Comparison of ENCODE assay signal across 11 mouse cellular contexts in the genomic region with DNA sequence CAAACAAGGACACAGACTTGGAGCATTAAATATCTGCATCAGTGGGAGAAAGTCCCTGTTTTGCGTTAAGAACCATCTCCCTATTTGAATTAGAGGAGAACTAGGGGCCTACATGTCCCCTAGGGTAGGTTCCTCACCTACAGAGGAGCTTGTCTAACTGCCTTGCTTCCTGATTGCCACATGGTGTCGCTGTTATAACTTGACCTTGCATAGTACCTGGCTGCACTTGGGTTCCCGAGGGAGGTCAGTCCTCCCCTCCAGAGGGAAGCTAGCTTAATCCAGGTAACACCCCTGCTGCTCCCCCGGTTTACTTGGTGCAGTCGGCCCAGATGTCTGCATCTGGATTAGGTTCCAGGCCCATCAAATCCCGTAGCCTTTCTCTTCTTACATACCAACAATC. TPM values are rescaled to one million over a fixed set of nuclear protein-coding genes. Genes with fewer than 3 reads are reported as not detected.
DNase-seq lines count a peak whose midpoint lies in the region; ATAC-seq and TF ChIP-seq lines count a peak whose summit lies in the region.
"Had no signal": no experiment of that assay in that cellular context is flagged by ENCODE, and none has a peak within 500 bp of the region (broad histone marks: within the 10 kb centered on the region; RNA-seq: fewer than 3 reads in every experiment).

No protein-coding gene starts in this region.

- no peaks in the 10 kb centered on the region for H3K4me1 ChIP-seq in hindbrain, embryonic 11.5 days (replicated peaks; ENCODE audit: control insufficient read depth, insufficient read depth, low read length)
- H3K4me1 ChIP-seq in hindbrain, embryonic 14.5 days (replicated peaks; ENCODE audit: control insufficient read depth, insufficient read depth, low read length) = no peaks in the 10 kb centered on the region
- H3K4me1 ChIP-seq in CH12.LX (ENCODE audit: control insufficient read depth in 1 of 2, insufficient read depth in 2 of 2) = no peaks in the 10 kb centered on the region
- H3K4me1 ChIP-seq in cortical plate, adult 2 months (ENCODE audit: control insufficient read depth, insufficient read depth, low read length) = peaks cover 3% of the 10 kb centered on the region; the same call in 1 of the 2 replicates
- H3K4me1 ChIP-seq: liver, embryonic 15.5 days had no signal

- dilution Hi-C loops in CH12.LX (cut with MboI; ENCODE audit: extremely low pct_ligation_motif_present, extremely low pct_unique_long_range_greater_than_20kb, low sequenced_read_pairs) = no loop called here

- peak; percentile 20 for DNase-seq in hindbrain, embryonic 11.5 days (ENCODE audit: low spot score)
- no peak for DNase-seq in hindbrain, embryonic 14.5 days (ENCODE audit: low spot score)
- peak; percentile 9 for DNase-seq in CH12.LX (ENCODE audit: extremely low read depth)
- DNase-seq in neural tube, embryonic 10.5 days (ENCODE audit: extremely low spot score, low spot score) = no peak
- no peak for DNase-seq in layer of hippocampus, postnatal 14 days (ENCODE audit: low spot score in 2 of 2)
- DNase-seq: adrenal gland, adult 8-10 months; right cerebral cortex, postnatal 25 days had no signal

- no peak overlapping the region for H3K27ac ChIP-seq in hindbrain, embryonic 11.5 days (ENCODE audit: low read depth, low read length)
- no peak overlapping the region for H3K27ac ChIP-seq in hindbrain, embryonic 14.5 days
- no peak overlapping the region for H3K27ac ChIP-seq in CH12.LX (ENCODE audit: insufficient read depth, low read depth)
- H3K27ac ChIP-seq in cortical plate, adult 2 months (ENCODE audit: insufficient read depth, low read length) = no peak overlapping the region
- H3K27ac ChIP-seq: liver, embryonic 15.5 days had no signal

- in situ Hi-C loops in CH12.LX (cut with MboI; ENCODE audit: low pct_ligation_motif_present, low pct_unique_long_range_greater_than_20kb, low sequenced_read_pairs) = no loop called here

- 23% methylated on average over 6 of the region's 6 CpGs for WGBS in hindbrain, embryonic 11.5 days
- 32% methylated on average over 6 of the region's 6 CpGs for WGBS in hindbrain, embryonic 14.5 days

- no peaks in the 10 kb centered on the region for H3K79me2 ChIP-seq in CH12.LX (replicated peaks; ENCODE audit: control insufficient read depth, extremely low read depth, insufficient read depth, poor library complexity, severe bottlenecking)

- H3K4me3 ChIP-seq in hindbrain, embryonic 11.5 days (ENCODE audit: low read depth, low read length) = no peak overlapping the region
- no peak overlapping the region for H3K4me3 ChIP-seq in hindbrain, embryonic 14.5 days (replicated peaks; ENCODE audit: low read length)
- H3K4me3 ChIP-seq in CH12.LX (replicated peaks in 1 of 3; ENCODE audit: low read depth in 2 of 3, low read length in 2 of 3, poor library complexity in 1 of 3) = no peak overlapping the region
- H3K4me3 ChIP-seq in cortical plate, adult 2 months (ENCODE audit: insufficient read depth, low read length) = no peak overlapping the region
- H3K4me3 ChIP-seq: liver, embryonic 15.5 days had no signal

- peak; percentile 68; a peak in 3 of 4 replicates for TF ChIP-seq CTCF in CH12.LX (conservative IDR thresholded peaks at IDR 0.05 in 1 of 2, IDR thresholded peaks at IDR 0.05 in 1 of 2; ENCODE audit: low read depth in 2 of 2, low read length in 2 of 2)
- TF ChIP-seq CTCF in cortical plate, adult 2 months (IDR thresholded peaks at IDR 0.05; ENCODE audit: extremely low read depth, insufficient read depth, low read length) = peak; percentile 53

- peak; percentile 31 for TF ChIP-seq RAD21 in CH12.LX (IDR thresholded peaks at IDR 0.05; ENCODE audit: low read depth, low read length)

- no peak for TF ChIP-seq EP300 in CH12.LX (IDR thresholded peaks at IDR 0.05; ENCODE audit: low read length)

- ATAC-seq in hindbrain, embryonic 11.5 days (ENCODE audit: low FRiP score) = no peak
- no peak for ATAC-seq in hindbrain, embryonic 14.5 days (ENCODE audit: low FRiP score)
- peak; percentile 88 for ATAC-seq in megakaryocyte progenitor cell, adult 5-6 weeks (replicated peaks; ENCODE audit: poor library complexity)
- no peak for ATAC-seq in cerebellum, adult (ENCODE audit: insufficient number of reproducible peaks, low FRiP score, low TSS enrichment)

- no peaks in the 10 kb centered on the region for H3K9me3 ChIP-seq in hindbrain, embryonic 11.5 days (ENCODE audit: control insufficient read depth, low read length)
- no peaks in the 10 kb centered on the region for H3K9me3 ChIP-seq in hindbrain, embryonic 14.5 days (ENCODE audit: control insufficient read depth, low read length)
- H3K9me3 ChIP-seq in CH12.LX (replicated peaks; ENCODE audit: low read length) = no peaks in the 10 kb centered on the region
- H3K9me3 ChIP-seq: liver, embryonic 15.5 days had no signal

- no peak for TF ChIP-seq POLR2A in CH12.LX (IDR thresholded peaks at IDR 0.05; ENCODE audit: low read depth, low read length)
- no peak for TF ChIP-seq POLR2A in cortical plate, adult 2 months (IDR thresholded peaks at IDR 0.05; ENCODE audit: extremely low read depth, insufficient read depth, low read length)

- H3K27me3 ChIP-seq in hindbrain, embryonic 11.5 days (ENCODE audit: control insufficient read depth, insufficient read depth, low read length) = no peaks in the 10 kb centered on the region
- no peaks in the 10 kb centered on the region for H3K27me3 ChIP-seq in hindbrain, embryonic 14.5 days (ENCODE audit: control insufficient read depth, insufficient read depth, low read length)
- peaks cover 82% of the 10 kb centered on the region for H3K27me3 ChIP-seq in CH12.LX (replicated peaks)
- H3K27me3 ChIP-seq: liver, embryonic 15.5 days had no signal

- no peaks in the 10 kb centered on the region for H3K36me3 ChIP-seq in hindbrain, embryonic 11.5 days (ENCODE audit: control insufficient read depth, insufficient read depth, low read length)
- no peaks in the 10 kb centered on the region for H3K36me3 ChIP-seq in hindbrain, embryonic 14.5 days (replicated peaks; ENCODE audit: control insufficient read depth, insufficient read depth)
- H3K36me3 ChIP-seq in CH12.LX (replicated peaks in 1 of 2; ENCODE audit: control insufficient read depth in 1 of 2, insufficient read depth in 1 of 2, low read length in 1 of 2) = no peaks in the 10 kb centered on the region
- H3K36me3 ChIP-seq: liver, embryonic 15.5 days had no signal

- no peak overlapping the region for H3K9ac ChIP-seq in hindbrain, embryonic 11.5 days (ENCODE audit: low read depth, low read length)
- no peak overlapping the region for H3K9ac ChIP-seq in hindbrain, embryonic 14.5 days
- no peak overlapping the region for H3K9ac ChIP-seq in CH12.LX (ENCODE audit: insufficient read depth, low read depth)
- H3K9ac ChIP-seq: liver, embryonic 15.5 days had no signal

- H3K4me2 ChIP-seq in hindbrain, embryonic 11.5 days (replicated peaks; ENCODE audit: low read depth, low read length) = no peak overlapping the region
- H3K4me2 ChIP-seq in hindbrain, embryonic 14.5 days (replicated peaks) = no peak overlapping the region
- H3K4me2 ChIP-seq in CH12.LX (ENCODE audit: insufficient read depth, low read depth, poor library complexity, severe bottlenecking) = no peak overlapping the region
- H3K4me2 ChIP-seq: liver, embryonic 15.5 days had no signal

TF ChIP-seq in CH12.LX, 34 proteins besides CTCF, POLR2A, EP300 and RAD21:
- TF ChIP-seq TBP (conservative IDR thresholded peaks at IDR 0.05; ENCODE audit: low read depth, low read length) (no peak), POLR2AphosphoS2 (IDR thresholded peaks at IDR 0.05; ENCODE audit: low read depth, low read length) (no peak), MAZ (IDR thresholded peaks at IDR 0.05; ENCODE audit: low read depth, low read length) (no peak), ZNF384 (IDR thresholded peaks at IDR 0.05; ENCODE audit: low read depth, low read length) (no peak), SMC3 (IDR thresholded peaks at IDR 0.05; ENCODE audit: low read depth, low read length) (peak; percentile 30; the same call in 1 of the 2 replicates)

RNA-seq across cellular contexts. Expression of gene Tacc2, which starts 27.9 kb away (rescaled TPM):
- 45.1 and 46.8 TPM in 2 replicates for polyA plus RNA-seq in hindbrain, embryonic 11.5 days (2014; fragmentation: Nextera tagmentation; extraction: Ambion mirVana)
- 58.9 and 61.6 TPM in 2 replicates for polyA plus RNA-seq in hindbrain, embryonic 14.5 days (2014; fragmentation: Nextera tagmentation; extraction: Ambion mirVana)
- 0.13 and 0.17 TPM in 2 replicates for total RNA-seq in CH12.LX (2012; rRNA removed)
- not detected in 2 replicates for total RNA-seq in CH12.LX (2014; rRNA removed)
- polyA plus RNA-seq in CH12.LX (2012; ENCODE audit: insufficient read length, low read depth) = 0.14 and 0.41 TPM in 2 replicates
- polyA plus RNA-seq in cortical plate, adult 2 months (2012; rRNA removed) = 44.6 and 49.4 TPM in 2 replicates
- 7.4 and 10.5 TPM in 2 replicates for total RNA-seq in megakaryocyte progenitor cell, adult 5-6 weeks (2015)
- 2.2 and 6.9 TPM in 2 replicates for total RNA-seq in megakaryocyte progenitor cell, adult 5-6 weeks (2017)
- 10 to 100 TPM; 86.2 to 86.5 TPM for total RNA-seq in layer of hippocampus, postnatal 14 days (2021)

RNA-seq across cellular contexts. Expression of gene Nsmce4a, which starts 32.2 kb away (rescaled TPM):
- 197 and 198 TPM in 2 replicates for polyA plus RNA-seq in hindbrain, embryonic 11.5 days (2014; fragmentation: Nextera tagmentation; extraction: Ambion mirVana)
- 96.7 and 99.6 TPM in 2 replicates for polyA plus RNA-seq in hindbrain, embryonic 14.5 days (2014; fragmentation: Nextera tagmentation; extraction: Ambion mirVana)
- total RNA-seq in CH12.LX (2012; rRNA removed) (67.6 and 81.5 TPM in 2 replicates), CH12.LX (2014; rRNA removed) (208 and 255 TPM in 2 replicates)
- polyA plus RNA-seq in CH12.LX (2012; ENCODE audit: insufficient read length, low read depth) = 97.9 and 98.4 TPM in 2 replicates
- 37.1 and 39.2 TPM in 2 replicates for polyA plus RNA-seq in cortical plate, adult 2 months (2012; rRNA removed)
- 225 and 235 TPM in 2 replicates for total RNA-seq in megakaryocyte progenitor cell, adult 5-6 weeks (2015)
- total RNA-seq in megakaryocyte progenitor cell, adult 5-6 weeks (2017) = 150 and 207 TPM in 2 replicates
- total RNA-seq in layer of hippocampus, postnatal 14 days (2021) = 10 to 100 TPM; 32.6 to 33.3 TPM

Comparison
In these comparisons a context has a peak if more than half of its experiments do, and no peak if none do; other contexts are left out.
1. DNase-seq: peak in hindbrain, embryonic 11.5 days (single experiment) and CH12.LX (single experiment); none in hindbrain, embryonic 14.5 days (single experiment), neural tube, embryonic 10.5 days (single experiment) and layer of hippocampus, postnatal 14 days (0 of 2).
2. RNA of gene Tacc2, which starts 27.9 kb away (polyA plus RNA-seq): 58.9 to 61.6 TPM in hindbrain, embryonic 14.5 days, 45.1 to 46.8 TPM in hindbrain, embryonic 11.5 days and 44.6 to 49.4 TPM in cortical plate, adult 2 months; 0.14 to 0.41 TPM in CH12.LX; every median in the first group is over 10 times any median in the second.